Mouse (Mus musculus): ENCODE data around the gene Iqck.

DNA sequence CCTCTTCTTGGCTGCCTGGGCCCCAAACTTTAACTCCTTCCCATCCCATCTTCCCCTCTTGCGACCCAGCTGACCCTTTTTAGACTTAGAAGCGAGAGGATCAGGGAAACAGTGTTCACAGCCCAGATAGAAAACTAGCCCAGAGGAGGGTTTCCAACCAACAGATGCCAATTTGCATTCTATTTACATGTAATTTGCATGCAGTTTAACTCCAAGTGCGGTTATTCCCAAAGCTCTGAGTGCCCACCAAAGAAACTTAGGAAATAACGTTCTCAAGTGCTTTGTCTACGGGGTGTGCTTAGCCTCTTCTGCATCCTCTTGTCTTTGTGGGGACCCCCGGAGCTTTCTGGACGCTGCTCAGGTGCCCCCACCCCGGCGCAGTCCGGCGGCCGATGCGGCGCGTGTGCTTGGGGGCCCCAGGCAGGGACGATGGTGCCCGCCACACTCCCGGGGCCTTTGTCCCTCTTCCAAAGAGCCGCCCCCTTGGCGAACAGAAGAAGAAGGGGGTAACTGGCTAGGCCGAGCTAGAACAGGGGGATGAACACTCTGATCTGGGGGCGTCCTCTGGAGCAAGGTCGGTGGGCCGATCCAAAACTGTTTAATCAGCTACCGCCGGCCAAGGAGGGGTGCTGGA is 138.2 kb downstream of the Iqck start:
- TF ChIP-seq POLR2A (IDR thresholded peaks at IDR 0.05; ENCODE audit: low read depth, low read length) (no peak), CTCF (IDR thresholded peaks at IDR 0.05; ENCODE audit: extremely low read depth, insufficient read length, insufficient replicate concordance, low read depth, low read length) (no peak)

Data from small intestine, adult 2 months (tissue).